Mouse (Mus musculus): ENCODE data around the gene Tbc1d2b.

DNA sequence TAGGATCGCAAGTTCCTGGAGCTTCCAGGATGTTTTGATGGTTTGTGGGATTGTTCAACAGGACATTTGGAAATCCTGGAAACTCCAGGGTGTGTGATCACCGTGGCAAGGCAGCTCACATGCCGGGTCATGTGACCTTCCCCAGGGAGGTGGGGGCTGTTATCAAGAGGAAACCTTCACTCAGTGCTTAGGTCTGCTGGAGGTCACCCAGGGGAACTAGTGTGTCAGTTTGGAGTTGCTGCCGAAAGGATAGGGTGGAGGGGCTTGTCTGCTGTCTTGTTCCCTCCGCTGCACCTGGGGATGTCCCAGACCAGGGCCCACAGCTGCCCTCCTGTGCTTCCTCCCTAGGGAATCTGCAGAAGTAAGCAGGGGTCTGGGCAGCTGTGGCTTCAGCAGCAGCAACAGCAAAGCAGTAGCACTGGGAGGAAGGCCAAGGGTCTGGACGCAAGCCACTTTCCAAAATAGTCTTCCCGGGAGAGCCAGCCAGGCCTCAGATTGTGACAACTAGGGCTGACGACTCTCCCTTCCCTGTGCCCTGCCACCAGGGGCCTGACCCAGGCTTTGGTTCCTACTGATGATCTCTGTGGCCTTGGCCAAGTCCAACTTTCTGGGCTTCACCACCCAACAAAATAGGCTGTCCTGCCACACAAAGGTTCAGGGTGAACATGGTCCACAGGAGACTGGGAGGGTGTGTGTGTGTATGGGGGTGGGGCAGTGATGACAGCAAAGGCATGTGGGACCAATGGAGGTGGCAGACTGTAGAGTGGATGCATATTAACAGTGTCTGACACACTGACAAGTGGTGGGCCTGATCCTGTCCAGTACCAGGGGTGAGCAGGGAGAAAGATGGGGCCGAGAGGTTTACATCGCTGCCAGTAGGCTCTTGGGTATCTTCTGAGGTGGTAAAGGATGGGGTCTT, 71.8 kb downstream of the Tbc1d2b start:
- TF ChIP-seq POLR2A (IDR thresholded peaks at IDR 0.05; ENCODE audit: extremely low read depth, insufficient read depth, low read length) (no peak), CTCF (IDR thresholded peaks at IDR 0.05; ENCODE audit: low read depth, low read length) (no peak)

Measured in liver, adult 2 months (tissue).